In genomic region chr14:14120230-14121096, GRCm38 (mm10) we compare ENCODE assay signal across 8 mouse cellular contexts. TPM values are rescaled to one million over a fixed set of nuclear protein-coding genes. Genes with fewer than 3 reads are reported as not detected.
DNase-seq lines count a peak whose midpoint lies in the region; ATAC-seq and TF ChIP-seq lines count a peak whose summit lies in the region.

Psmd6 (minus strand) TSS chr14:14120984.

- peak; percentile 88 for DNase-seq in 3T3-L1 (ENCODE audit: low read depth, low spot score)
- DNase-seq in adrenal gland, postnatal 4 days (ENCODE audit: low spot score in 2 of 2): peak; percentile 85 to 90
- DNase-seq in embryonic facial prominence, embryonic 14.5 days (ENCODE audit: low spot score): peak; percentile 95
- peak; percentile 90 to 95 for DNase-seq in heart, adult 2 months
- DNase-seq in kidney, adult 8-10 months: peak; percentile 82 to 93
- DNase-seq in spleen, postnatal 10 days (ENCODE audit: low spot score in 2 of 2): peak; percentile 92

- H3K79me2 ChIP-seq in heart, adult 2 months (replicated peaks; ENCODE audit: control insufficient read depth, insufficient read depth, low read length): no peaks in the 10 kb centered on the region; the same call in 1 of the 2 replicates

- peak within 1 kb of the TSS; percentile 92 for H3K4me2 ChIP-seq in embryonic facial prominence, embryonic 14.5 days (ENCODE audit: low read depth, low read length)
- H3K4me2 ChIP-seq in limb, embryonic 13.5 days (replicated peaks): peak within 1 kb of the TSS; percentile 89
- H3K4me2 ChIP-seq in midbrain, embryonic 16.5 days (ENCODE audit: low read length): peak within 1 kb of the TSS; percentile 77

- H3K4me3 ChIP-seq in embryonic facial prominence, embryonic 14.5 days (ENCODE audit: low read depth, low read length): peak within 1 kb of the TSS; percentile 95
- peak within 1 kb of the TSS; percentile 89 for H3K4me3 ChIP-seq in heart, adult 2 months
- H3K4me3 ChIP-seq in limb, embryonic 13.5 days: peak within 1 kb of the TSS; percentile 98
- peak within 1 kb of the TSS; percentile 95 for H3K4me3 ChIP-seq in midbrain, embryonic 16.5 days (ENCODE audit: low read depth, low read length)

- peak within 1 kb of the TSS; percentile 97 for H3K9ac ChIP-seq in embryonic facial prominence, embryonic 14.5 days (ENCODE audit: low read depth, low read length)
- H3K9ac ChIP-seq in heart, adult 2 months (ENCODE audit: low read depth, low read length): peak within 1 kb of the TSS; percentile 84
- peak within 1 kb of the TSS; percentile 98 for H3K9ac ChIP-seq in limb, embryonic 13.5 days
- peak within 1 kb of the TSS; percentile 96 for H3K9ac ChIP-seq in midbrain, embryonic 16.5 days (ENCODE audit: low read depth, low read length)

- peaks cover 36% of the 10 kb centered on the region for H3K36me3 ChIP-seq in embryonic facial prominence, embryonic 14.5 days (ENCODE audit: control insufficient read depth, insufficient read depth, low read length)
- H3K36me3 ChIP-seq in heart, adult 2 months (ENCODE audit: control insufficient read depth, insufficient read depth, low read length): peaks cover 19% of the 10 kb centered on the region
- peaks cover 35% of the 10 kb centered on the region for H3K36me3 ChIP-seq in limb, embryonic 13.5 days
- H3K36me3 ChIP-seq in midbrain, embryonic 16.5 days (ENCODE audit: control insufficient read depth, insufficient read depth, low read length): peaks cover 11% of the 10 kb centered on the region

- H3K9me3 ChIP-seq in embryonic facial prominence, embryonic 14.5 days (ENCODE audit: control insufficient read depth, low read length): no peaks in the 10 kb centered on the region
- H3K9me3 ChIP-seq in limb, embryonic 13.5 days: no peaks in the 10 kb centered on the region
- H3K9me3 ChIP-seq in midbrain, embryonic 16.5 days (replicated peaks; ENCODE audit: control insufficient read depth, low read length, poor library complexity, severe bottlenecking): no peaks in the 10 kb centered on the region

- TF ChIP-seq EP300 in heart, adult 2 months (IDR thresholded peaks at IDR 0.05; ENCODE audit: insufficient read depth, low read depth, low read length): peak; percentile 50; the same call in 1 of the 2 replicates

- TF ChIP-seq POLR2A in heart, adult 2 months (IDR thresholded peaks at IDR 0.05; ENCODE audit: insufficient read depth, low read depth, low read length): peak; percentile 78

- intact Hi-C loops in heart, adult 2 months (cut with DNase I): loop anchor here (2.0 to 10.0 kb wide), 3 partner anchors 108 to 584 kb away; partner anchors contain the start of genes Il3ra and Slc4a7

- peaks cover 5% of the 10 kb centered on the region; the same call in 1 of the 2 replicates for H3K4me1 ChIP-seq in embryonic facial prominence, embryonic 14.5 days (ENCODE audit: control insufficient read depth, insufficient read depth, low read length)
- H3K4me1 ChIP-seq in heart, adult 2 months (ENCODE audit: control insufficient read depth, insufficient read depth, low read length): peaks cover 6% of the 10 kb centered on the region
- peaks cover 9% of the 10 kb centered on the region for H3K4me1 ChIP-seq in limb, embryonic 13.5 days
- H3K4me1 ChIP-seq in midbrain, embryonic 16.5 days (ENCODE audit: control insufficient read depth, insufficient read depth, low read length): peaks cover 16% of the 10 kb centered on the region

- H3K27me3 ChIP-seq in embryonic facial prominence, embryonic 14.5 days (replicated peaks; ENCODE audit: control insufficient read depth, insufficient read depth, low read length): no peaks in the 10 kb centered on the region
- H3K27me3 ChIP-seq in heart, adult 2 months (ENCODE audit: control insufficient read depth, insufficient read depth, low read length): no peaks in the 10 kb centered on the region
- no peaks in the 10 kb centered on the region for H3K27me3 ChIP-seq in limb, embryonic 13.5 days
- no peaks in the 10 kb centered on the region for H3K27me3 ChIP-seq in midbrain, embryonic 16.5 days (ENCODE audit: control insufficient read depth, insufficient read depth, low read depth, low read length)

- under 1% methylated on average over 50 of the region's 68 CpGs for WGBS in embryonic facial prominence, embryonic 14.5 days
- under 1% methylated on average over 68 of the region's 68 CpGs for WGBS in heart, adult 2 months
- under 1% methylated on average over 68 of the region's 68 CpGs for WGBS in limb, embryonic 13.5 days
- under 1% methylated on average over 65 of the region's 68 CpGs for WGBS in midbrain, embryonic 16.5 days

- TF ChIP-seq CTCF in heart, adult 2 months (IDR thresholded peaks at IDR 0.05): no peak

- peak within 1 kb of the TSS; percentile 87 for H3K27ac ChIP-seq in embryonic facial prominence, embryonic 14.5 days (replicated peaks; ENCODE audit: low read depth, low read length)
- peak within 1 kb of the TSS; percentile 85 for H3K27ac ChIP-seq in heart, adult 2 months
- peak within 1 kb of the TSS; percentile 80; the same call in 1 of the 2 replicates for H3K27ac ChIP-seq in limb, embryonic 13.5 days
- peak within 1 kb of the TSS; percentile 92 for H3K27ac ChIP-seq in midbrain, embryonic 16.5 days (ENCODE audit: low read length)

- peak; percentile 97 for ATAC-seq in embryonic facial prominence, embryonic 14.5 days (ENCODE audit: low read depth)
- peak; percentile 98 for ATAC-seq in limb, embryonic 13.5 days (ENCODE audit: low FRiP score, low read depth)
- peak; percentile 99 for ATAC-seq in midbrain, embryonic 16.5 days

RNA-seq across cellular contexts. Expression of gene Psmd6, which starts in this region (rescaled TPM):
- total RNA-seq in adrenal gland, postnatal 4 days (2021): 100 to 1,000 TPM; 153 to 159 TPM
- polyA plus RNA-seq in embryonic facial prominence, embryonic 14.5 days (2014; fragmentation: Nextera tagmentation; extraction: Ambion mirVana): 226 and 249 TPM in 2 replicates
- total RNA-seq in heart, adult 2 months (2021): 10 to 100 TPM; 73.3 to 84.4 TPM
- polyA plus RNA-seq in heart, adult 2 months (2012; rRNA removed): 26.0 and 51.1 TPM in 2 replicates
- 259 TPM in 2 replicates for polyA plus RNA-seq in limb, embryonic 13.5 days (2015; fragmentation: Nextera tagmentation; extraction: Ambion mirVana)
- polyA plus RNA-seq in midbrain, embryonic 16.5 days (2015; fragmentation: Nextera tagmentation; extraction: Ambion mirVana): 250 and 259 TPM in 2 replicates

Comparison
In these comparisons a context has a peak if more than half of its experiments do, and no peak if none do; other contexts are left out.
1. Peak in every context shown above with its lines: DNase-seq, ATAC-seq, H3K4me3 ChIP-seq and H3K27ac ChIP-seq.